Mouse (Mus musculus): ENCODE data around the gene Ecm2. TPM values are rescaled to one million over a fixed set of nuclear protein-coding genes. Genes with fewer than 3 reads are reported as not detected.

Gene Ecm2
- total and polyA plus RNA-seq, 3 experiments: 0.04 to 0.14 TPM; not detected in 1

- no peak for TF ChIP-seq MEF2A (IDR thresholded peaks at IDR 0.05; ENCODE audit: borderline replicate concordance, low read depth, low read length)
These were observed 34.3 kb upstream of the Ecm2 start (continued) for GRCm38 (mm10) chr13:49470319-49470718.

- H3K79me2 ChIP-seq (replicated peaks; ENCODE audit: control insufficient read depth, extremely low read depth, insufficient read depth, poor library complexity, severe bottlenecking): no peaks in the 10 kb centered on the region
- in situ Hi-C loops (cut with MboI; ENCODE audit: low pct_ligation_motif_present, low pct_unique_long_range_greater_than_20kb, low sequenced_read_pairs): no loop called here
- H3K9ac ChIP-seq (ENCODE audit: insufficient read depth, low read depth): no peak overlapping the region
- no peak for DNase-seq (ENCODE audit: extremely low read depth)
- no peak overlapping the region for H3K4me3 ChIP-seq (replicated peaks in 1 of 3; ENCODE audit: low read depth in 2 of 3, low read length in 2 of 3, poor library complexity in 1 of 3)
- no peak overlapping the region for H3K4me2 ChIP-seq (ENCODE audit: insufficient read depth, low read depth, poor library complexity, severe bottlenecking)
- H3K36me3 ChIP-seq (replicated peaks in 1 of 2; ENCODE audit: control insufficient read depth in 1 of 2, insufficient read depth in 1 of 2, low read length in 1 of 2): peaks cover 0 to 22% of the 10 kb centered on the region in 2 experiments
- dilution Hi-C loops (cut with MboI; ENCODE audit: extremely low pct_ligation_motif_present, extremely low pct_unique_long_range_greater_than_20kb, low sequenced_read_pairs): no loop called here
- no peak overlapping the region for H3K27ac ChIP-seq (ENCODE audit: insufficient read depth, low read depth)
- H3K27me3 ChIP-seq (replicated peaks): no peaks in the 10 kb centered on the region
- H3K4me1 ChIP-seq (ENCODE audit: control insufficient read depth in 1 of 2, insufficient read depth in 2 of 2): peaks cover 7 to 21% of the 10 kb centered on the region in 2 experiments
- H3K9me3 ChIP-seq (replicated peaks; ENCODE audit: low read length): no peaks in the 10 kb centered on the region
- no peak for TF ChIP-seq JUND (conservative IDR thresholded peaks at IDR 0.05; ENCODE audit: low read depth, low read length)
- TF ChIP-seq MAX (IDR thresholded peaks at IDR 0.05; ENCODE audit: low read length): no peak
- no peak for TF ChIP-seq CHD1 (IDR thresholded peaks at IDR 0.05; ENCODE audit: low read depth, low read length)
- no peak for TF ChIP-seq TBP (conservative IDR thresholded peaks at IDR 0.05; ENCODE audit: low read depth, low read length)
- no peak for TF ChIP-seq POLR2AphosphoS2 (IDR thresholded peaks at IDR 0.05; ENCODE audit: low read depth, low read length)
- TF ChIP-seq USF1 (IDR thresholded peaks at IDR 0.05; ENCODE audit: low read depth, low read length): no peak
- no peak for TF ChIP-seq POLR2A (IDR thresholded peaks at IDR 0.05; ENCODE audit: low read depth, low read length)
- no peak for TF ChIP-seq NRF1 (IDR thresholded peaks at IDR 0.05; ENCODE audit: low read depth, low read length)
- TF ChIP-seq USF2 (conservative IDR thresholded peaks at IDR 0.05; ENCODE audit: low read depth, low read length): no peak
These were observed 33.8 kb upstream of the Ecm2 start for GRCm38 (mm10) chr13:49470806-49471205.

DNA sequence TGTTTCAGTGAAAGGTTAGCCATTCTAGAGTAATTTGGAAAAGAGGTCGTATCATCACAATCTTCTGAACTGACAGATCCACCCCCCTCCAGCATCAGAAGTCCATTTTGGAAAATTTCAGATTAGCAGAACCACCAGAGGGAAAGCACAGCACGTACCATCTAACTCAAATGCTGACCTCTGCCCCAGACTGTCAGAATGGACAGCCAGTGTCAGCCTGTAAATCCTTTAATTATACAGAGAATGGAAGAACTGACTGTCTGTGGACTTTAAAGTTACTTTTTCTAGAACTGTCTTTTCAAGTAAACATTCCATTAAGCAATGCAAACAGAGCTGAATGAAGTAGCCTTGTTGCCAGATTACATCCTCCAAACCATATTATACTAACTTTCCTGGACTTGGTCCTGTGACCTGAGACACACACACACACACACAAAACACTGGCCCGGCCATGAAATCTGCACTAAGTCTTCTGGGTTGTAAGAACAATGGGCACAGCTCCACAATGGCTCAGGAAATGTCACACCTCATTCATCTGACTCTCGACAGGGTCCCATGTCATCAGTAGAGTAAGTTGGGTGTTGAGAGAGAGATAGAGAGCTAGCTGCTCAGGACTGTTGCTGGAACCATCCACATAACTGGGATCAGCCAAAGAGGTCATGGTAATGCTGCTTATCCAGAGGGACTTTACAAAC lies 32.5 kb upstream of the Ecm2 start:
- H3K9me3 ChIP-seq (replicated peaks; ENCODE audit: low read length): no peaks in the 10 kb centered on the region
- peaks cover 7 to 11% of the 10 kb centered on the region in 2 experiments for H3K4me1 ChIP-seq (ENCODE audit: control insufficient read depth in 1 of 2, insufficient read depth in 2 of 2)
- dilution Hi-C loops (cut with MboI; ENCODE audit: extremely low pct_ligation_motif_present, extremely low pct_unique_long_range_greater_than_20kb, low sequenced_read_pairs): no loop called here
- H3K27ac ChIP-seq (ENCODE audit: insufficient read depth, low read depth): no peak overlapping the region
- peaks cover 0 to 15% of the 10 kb centered on the region in 2 experiments for H3K36me3 ChIP-seq (replicated peaks in 1 of 2; ENCODE audit: control insufficient read depth in 1 of 2, insufficient read depth in 1 of 2, low read length in 1 of 2)
- no peaks in the 10 kb centered on the region for H3K79me2 ChIP-seq (replicated peaks; ENCODE audit: control insufficient read depth, extremely low read depth, insufficient read depth, poor library complexity, severe bottlenecking)
- TF ChIP-seq MAFK (IDR thresholded peaks at IDR 0.05; ENCODE audit: insufficient replicate concordance, low read length) (no peak), GABPA (IDR thresholded peaks at IDR 0.05; ENCODE audit: insufficient replicate concordance, low read depth, low read length) (no peak), CHD2 (IDR thresholded peaks at IDR 0.05; ENCODE audit: low read length) (no peak), ETS1 (conservative IDR thresholded peaks at IDR 0.05; ENCODE audit: low read depth, low read length) (no peak), ZKSCAN1 (IDR thresholded peaks at IDR 0.05; ENCODE audit: borderline replicate concordance, low read depth, low read length) (no peak), ELF1 (IDR thresholded peaks at IDR 0.05; ENCODE audit: low read depth, low read length) (no peak), PAX5 (IDR thresholded peaks at IDR 0.05; ENCODE audit: low read length) (no peak)
- H3K27me3 ChIP-seq (replicated peaks): no peaks in the 10 kb centered on the region
- DNase-seq (ENCODE audit: extremely low read depth): no peak
- in situ Hi-C loops (cut with MboI; ENCODE audit: low pct_ligation_motif_present, low pct_unique_long_range_greater_than_20kb, low sequenced_read_pairs): no loop called here
- H3K4me3 ChIP-seq (replicated peaks in 1 of 3; ENCODE audit: low read depth in 2 of 3, low read length in 2 of 3, poor library complexity in 1 of 3): no peak overlapping the region
- no peak overlapping the region for H3K9ac ChIP-seq (ENCODE audit: insufficient read depth, low read depth)
- no peak overlapping the region for H3K4me2 ChIP-seq (ENCODE audit: insufficient read depth, low read depth, poor library complexity, severe bottlenecking)

Data from CH12.LX (cell line).